Mouse (Mus musculus) midbrain, embryonic 11.5 days (tissue): Measurements from ENCODE around the gene Zfpl1. TPM values are rescaled to one million over a fixed set of nuclear protein-coding genes. Genes with fewer than 3 reads are reported as not detected.

Source experiments
- ATAC-seq: fragments of 200-750 bp; cut with Nextera tagmentation; 2 replicates; pipeline ENCODE4 v1.8.0; 2017; ENCODE audit warnings: moderate TSS enrichment, moderate library complexity; ENCODE audit not compliant: low FRiP score
- DNase-seq: peaks from one replicate; pipeline ENCODE4 v3.0.0; 2015; ENCODE audit warnings: low spot score; ENCODE audit errors: missing footprints
- H3K27ac ChIP-seq: fragments of 300-500 bp; sonication (generic); 2 replicates; pipeline ENCODE4 v1.5.1; 2014; ENCODE audit warnings: low read depth, low read length
- H3K27me3 ChIP-seq: fragments of 300-500 bp; sonication (generic); 2 replicates; pipeline ENCODE4 v1.6.1; 2014; ENCODE audit warnings: mild to moderate bottlenecking, low read length, moderate library complexity, mixed read lengths; ENCODE audit not compliant: control insufficient read depth, insufficient read depth
- H3K36me3 ChIP-seq: fragments of 300-500 bp; sonication (generic); 2 replicates; pipeline ENCODE4 v1.6.1; 2014; ENCODE audit warnings: mild to moderate bottlenecking, low read length, moderate library complexity, mixed read lengths; ENCODE audit not compliant: control insufficient read depth, insufficient read depth
- H3K4me1 ChIP-seq: fragments of 300-500 bp; sonication (generic); 2 replicates; pipeline ENCODE4 v1.6.1; 2014; ENCODE audit warnings: low read length; ENCODE audit not compliant: control insufficient read depth, insufficient read depth
- H3K4me2 ChIP-seq: fragments of 300-500 bp; sonication (generic); 2 replicates; pipeline ENCODE4 v1.6.1; 2014; ENCODE audit warnings: mild to moderate bottlenecking, moderate library complexity
- H3K4me3 ChIP-seq: fragments of 300-500 bp; sonication (generic); 2 replicates; pipeline ENCODE4 v1.5.1; 2014; ENCODE audit warnings: low read depth, low read length
- H3K9ac ChIP-seq: fragments of 300-500 bp; sonication (generic); 2 replicates; pipeline ENCODE4 v1.6.1; 2014; ENCODE audit warnings: low read length
- H3K9me3 ChIP-seq: fragments of 300-500 bp; sonication (generic); 2 replicates; pipeline ENCODE4 v1.6.1; 2016; ENCODE audit warnings: low read length; ENCODE audit not compliant: control insufficient read depth
- WGBS: fragments of 180-500 bp; shearing (Covaris S2); extraction: QIAGEN DNeasy Blood & Tissue Kit; methylation state at CpG from one replicate; pipeline ENCODE4 v1.1.7; 2014; 5-methylcytosine and 5-hydroxymethylcytosine counted together
- polyA plus RNA-seq: library from polyadenylated mRNA; unstranded; fragments of >200 nt; fragmentation: Nextera tagmentation; extraction: Ambion mirVana; gene quantifications from 2 replicates; pipeline ENCODE4 v1.2.1, GENCODE M21; 2014

Gene Zfpl1
- polyA plus RNA-seq, 1 experiment from 2014 or later = 63.4 TPM

DNA sequence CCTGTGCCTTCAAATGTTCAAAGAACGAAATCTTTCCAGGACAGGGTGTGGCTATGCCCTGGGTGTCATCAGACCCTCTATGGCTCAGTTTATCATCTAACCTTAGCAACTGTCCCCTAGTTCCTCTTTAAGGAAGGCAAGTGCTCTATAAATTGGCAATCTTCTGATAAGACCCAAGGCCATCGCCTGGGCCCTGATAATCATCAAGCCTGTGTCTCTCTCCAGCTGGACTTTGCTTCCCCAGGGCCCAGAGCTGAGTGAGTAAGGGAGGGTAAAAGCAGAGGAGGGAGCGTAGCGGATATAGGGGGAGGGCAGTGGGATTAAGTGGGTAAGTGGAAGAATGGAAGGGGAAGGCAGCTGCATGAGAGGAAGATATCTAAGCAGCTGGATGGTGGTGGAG is 19.7 kb upstream of the Zfpl1 start:
- Histone ChIP-seq H3K9me3 (no peaks in the 10 kb centered on the region), H3K9ac (no peak overlapping the region), H3K27me3 (no peaks in the 10 kb centered on the region), H3K36me3 (no peaks in the 10 kb centered on the region), H3K27ac (no peak overlapping the region), H3K4me1 (no peaks in the 10 kb centered on the region), H3K4me3 (no peak overlapping the region), H3K4me2 (no peak overlapping the region)
- 75% methylated on average over 4 of the region's 4 CpGs for WGBS
- DNase-seq = peak; percentile 28
- no peak for ATAC-seq

DNA sequence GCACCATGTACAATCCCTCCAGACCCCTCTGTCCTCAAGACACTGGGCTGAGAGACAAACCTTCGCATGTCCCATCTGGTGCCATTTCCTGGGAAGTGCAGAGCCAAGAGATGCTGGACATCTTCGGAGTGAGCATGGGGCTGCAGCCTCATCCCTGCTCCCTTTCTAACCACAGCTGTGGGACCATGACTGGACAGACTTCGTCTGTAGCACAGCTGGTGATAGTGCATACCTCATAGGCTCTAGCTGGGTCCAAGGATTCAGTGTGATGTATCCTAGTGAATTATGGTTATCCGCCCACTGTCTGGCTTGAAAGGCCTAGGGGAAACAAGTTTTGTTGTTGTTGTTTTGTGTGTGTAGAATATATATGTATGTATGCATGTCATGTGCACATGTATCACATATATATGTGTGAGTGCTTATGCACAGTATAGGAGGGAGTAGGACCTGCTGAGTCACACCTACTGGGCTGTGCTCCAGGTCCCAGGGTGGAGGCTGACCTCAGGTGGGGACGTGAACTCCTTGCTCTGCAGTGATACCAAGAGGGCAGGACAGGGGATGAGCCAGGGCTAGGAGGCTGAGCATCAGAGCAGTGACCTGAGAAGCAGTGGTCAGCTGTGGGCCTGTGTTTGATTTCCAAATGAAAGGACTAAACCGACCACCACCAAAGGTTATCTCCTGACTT is 17.6 kb upstream of the Zfpl1 start:
- H3K9ac ChIP-seq = no peak overlapping the region
- ATAC-seq (no peak), DNase-seq (peak; percentile 67)
- no peaks in the 10 kb centered on the region; the same call in none of the 2 replicates for H3K36me3 ChIP-seq
- H3K4me2 ChIP-seq = no peak overlapping the region
- H3K4me1 ChIP-seq = no peaks in the 10 kb centered on the region
- H3K4me3 ChIP-seq = no peak overlapping the region
- H3K27ac ChIP-seq = no peak overlapping the region
- WGBS = 77% methylated on average over 6 of the region's 6 CpGs
- H3K27me3 ChIP-seq = no peaks in the 10 kb centered on the region
- no peaks in the 10 kb centered on the region for H3K9me3 ChIP-seq

DNA sequence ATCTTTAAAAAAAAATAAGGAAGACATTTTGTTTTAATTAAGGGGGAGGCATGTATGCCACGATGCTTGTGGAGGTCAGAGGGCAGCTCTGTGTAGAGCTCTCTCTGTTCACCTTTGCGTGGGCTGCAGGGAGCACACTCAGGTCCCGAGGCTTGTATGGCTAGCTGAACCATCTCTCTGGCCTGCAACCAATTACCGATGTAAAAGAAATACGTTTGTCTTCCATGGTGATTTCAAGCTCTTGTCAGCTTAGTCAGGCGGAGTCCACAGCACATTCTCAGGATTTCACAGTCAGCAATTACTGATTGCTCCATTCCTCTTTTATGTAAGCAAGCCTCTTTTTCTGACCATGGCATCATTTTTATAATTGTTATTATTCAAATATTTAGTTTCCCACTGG is 16.4 kb upstream of the Zfpl1 start:
- DNase-seq (peak; percentile 47), ATAC-seq (no peak)
- Histone ChIP-seq H3K4me1 (no peaks in the 10 kb centered on the region), H3K27ac (no peak overlapping the region), H3K4me3 (no peak overlapping the region), H3K27me3 (no peaks in the 10 kb centered on the region), H3K4me2 (no peak overlapping the region), H3K9me3 (no peaks in the 10 kb centered on the region), H3K36me3 (no peaks in the 10 kb centered on the region; the same call in none of the 2 replicates), H3K9ac (no peak overlapping the region)
- WGBS = 76% methylated on average over 6 of the region's 6 CpGs

DNA sequence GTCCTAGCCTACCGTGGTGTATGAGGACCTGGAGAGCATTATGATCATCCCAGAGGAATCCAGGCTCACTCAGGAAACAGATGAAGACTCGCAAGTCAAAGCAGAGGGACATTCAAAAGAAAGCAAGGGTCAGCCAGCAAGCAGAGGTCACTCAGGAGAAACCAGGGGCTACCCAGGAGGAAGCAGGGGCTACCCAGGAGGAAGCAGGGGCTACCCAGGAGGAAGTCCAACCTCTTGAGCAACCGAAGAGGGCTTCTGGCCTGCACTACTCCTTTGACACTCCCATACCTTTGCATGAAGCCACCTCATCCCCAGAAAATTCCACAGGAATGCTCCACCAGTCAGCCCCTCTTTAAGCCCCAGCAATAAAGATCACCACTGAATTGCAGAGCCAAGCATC is 13.1 kb upstream of the Zfpl1 start:
- no peak overlapping the region for H3K9ac ChIP-seq
- no peaks in the 10 kb centered on the region for H3K9me3 ChIP-seq
- 89% methylated on average over 3 of the region's 3 CpGs for WGBS
- peaks cover 6% of the 10 kb centered on the region for H3K36me3 ChIP-seq
- no peak overlapping the region for H3K27ac ChIP-seq
- no peak overlapping the region for H3K4me3 ChIP-seq
- DNase-seq (no peak), ATAC-seq (no peak)
- no peak overlapping the region for H3K4me2 ChIP-seq
- H3K27me3 ChIP-seq = no peaks in the 10 kb centered on the region
- no peaks in the 10 kb centered on the region for H3K4me1 ChIP-seq

DNA sequence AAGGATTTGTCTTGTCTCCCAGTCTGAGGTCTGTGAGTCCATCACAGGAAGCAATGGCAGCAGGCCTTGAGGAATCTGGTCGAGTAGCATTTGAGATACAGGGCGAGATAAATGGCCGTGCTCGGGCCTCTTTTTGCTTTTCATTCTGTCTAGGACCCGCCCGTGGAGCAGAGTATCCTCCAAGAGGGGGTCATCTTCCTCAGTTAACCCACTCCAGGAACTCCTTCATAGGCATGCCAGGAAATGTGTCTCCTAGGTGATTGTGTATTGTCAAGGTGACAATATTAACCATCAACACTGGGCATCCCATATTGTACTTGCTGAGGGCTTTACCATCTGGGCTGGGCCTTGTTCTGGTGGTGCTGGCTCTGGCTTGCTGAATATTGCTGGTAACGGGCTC is 9.4 kb upstream of the Zfpl1 start, which contains the start of gene AC131692.1:
TSS of gene AC131692.1 (plus strand) at position 301 of the 400 bp plus-strand sequence.
- H3K9ac ChIP-seq = no peak within 1 kb of the TSS
- H3K4me1 ChIP-seq = no peaks in the 10 kb centered on the region
- no peak within 1 kb of the TSS for H3K27ac ChIP-seq
- peaks cover 15% of the 10 kb centered on the region for H3K36me3 ChIP-seq
- 95% methylated on average over 7 of the region's 7 CpGs for WGBS
- ATAC-seq (no peak), DNase-seq (no peak)
- no peaks in the 10 kb centered on the region for H3K9me3 ChIP-seq
- no peak within 1 kb of the TSS for H3K4me2 ChIP-seq
- no peak within 1 kb of the TSS for H3K4me3 ChIP-seq
- H3K27me3 ChIP-seq = no peaks in the 10 kb centered on the region

DNA sequence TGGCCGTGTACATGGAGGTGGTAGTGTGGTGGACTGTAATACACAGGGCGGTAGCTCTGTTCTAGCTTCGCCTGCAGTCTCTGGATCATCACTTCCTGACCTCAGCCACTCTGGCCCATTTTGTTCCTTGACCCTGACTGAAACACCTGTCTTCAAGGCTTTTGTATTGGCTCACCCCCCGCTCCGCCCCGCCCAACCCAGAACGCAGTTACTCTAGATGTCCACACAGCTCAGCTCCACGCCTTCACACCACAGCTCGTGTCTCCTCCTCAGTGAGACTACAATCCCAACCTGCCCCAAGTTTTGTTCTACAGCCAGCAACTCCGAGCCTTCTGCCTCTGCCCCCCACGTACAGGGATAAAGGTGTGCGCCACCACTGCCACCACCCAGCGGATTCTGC is 4.1 kb upstream of the Zfpl1 start:
- no peak for DNase-seq
- no peak overlapping the region for H3K9ac ChIP-seq
- H3K9me3 ChIP-seq = no peaks in the 10 kb centered on the region
- H3K4me1 ChIP-seq = peaks cover 8% of the 10 kb centered on the region
- no peak overlapping the region for H3K27ac ChIP-seq
- H3K36me3 ChIP-seq = peaks cover 10% of the 10 kb centered on the region; the same call in 1 of the 2 replicates
- WGBS = 96% methylated on average over 13 of the region's 13 CpGs
- H3K4me2 ChIP-seq = no peak overlapping the region
- no peak for ATAC-seq
- H3K27me3 ChIP-seq = no peaks in the 10 kb centered on the region
- no peak overlapping the region for H3K4me3 ChIP-seq

DNA sequence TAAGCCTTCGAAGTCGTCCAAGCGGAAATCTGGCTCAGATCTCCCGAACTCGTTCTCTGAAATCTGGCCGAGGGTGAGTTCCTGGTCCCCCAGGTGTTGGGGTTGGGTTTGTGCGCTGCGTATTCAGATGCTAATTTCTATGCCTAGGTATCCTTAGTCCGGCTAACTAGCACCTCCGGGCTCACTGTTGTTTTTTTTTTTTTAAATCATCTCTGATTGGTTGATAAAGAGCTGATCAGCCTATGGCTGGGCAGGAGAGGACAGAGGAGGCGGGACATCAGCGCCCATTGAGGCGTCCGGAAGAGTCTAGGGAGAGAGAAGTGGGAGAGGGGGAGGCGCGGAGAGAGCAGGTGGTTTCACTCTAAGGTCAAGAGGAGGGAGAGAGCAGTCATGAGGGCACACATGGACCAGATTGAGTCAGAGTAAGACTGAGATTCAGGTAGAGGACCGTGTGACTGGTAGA is 692 bp upstream of the Zfpl1 start:
- Histone ChIP-seq H3K36me3 (peaks cover 13% of the 10 kb centered on the region), H3K4me2 (peak overlapping the region; percentile 80)

DNA sequence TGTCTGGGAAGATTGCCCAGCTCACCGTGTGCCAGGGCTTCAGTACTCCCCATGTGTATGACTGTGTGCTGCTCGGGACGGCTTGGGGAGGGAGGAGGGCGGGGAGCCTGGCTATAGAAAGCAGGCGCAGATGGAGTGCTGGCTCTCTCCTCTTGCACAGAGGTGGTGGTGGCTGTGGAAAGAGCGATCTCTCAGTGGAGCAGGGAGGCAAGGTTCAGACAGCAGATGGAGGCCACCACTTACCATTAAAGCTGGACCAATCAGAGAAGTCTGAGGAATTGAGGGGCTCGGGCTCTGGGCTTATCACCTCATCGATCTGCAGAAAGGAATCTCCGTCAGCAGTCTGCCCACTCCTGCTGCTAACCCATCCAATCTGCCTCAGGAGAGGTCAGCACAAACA is 2.6 kb downstream of the Zfpl1 start, which contains the start of gene Gm28374:
TSS of gene Gm28374 (minus strand) at position 101 of the 400 bp plus-strand sequence.
- H3K4me3 ChIP-seq = no peak within 1 kb of the TSS
- peaks cover 11% of the 10 kb centered on the region for H3K36me3 ChIP-seq
- 91% methylated on average over 9 of the region's 9 CpGs for WGBS
- no peak within 1 kb of the TSS for H3K4me2 ChIP-seq
- H3K9ac ChIP-seq = no peak within 1 kb of the TSS
- ATAC-seq (no peak), DNase-seq (no peak)
- H3K27ac ChIP-seq = no peak within 1 kb of the TSS
- no peaks in the 10 kb centered on the region for H3K9me3 ChIP-seq
- peaks cover 12% of the 10 kb centered on the region for H3K4me1 ChIP-seq
- no peaks in the 10 kb centered on the region for H3K27me3 ChIP-seq

More for the DNA sequence above, 692 bp upstream of the Zfpl1 start:
- Histone ChIP-seq H3K9me3 (no peaks in the 10 kb centered on the region), H3K27me3 (no peaks in the 10 kb centered on the region), H3K4me1 (peaks cover 12% of the 10 kb centered on the region), H3K9ac (peak overlapping the region; percentile 70), H3K4me3 (peak overlapping the region; percentile 80), H3K27ac (no peak overlapping the region; the same call in 1 of the 2 replicates)
- DNase-seq (peak; percentile 94), ATAC-seq (peak; percentile 81)
- WGBS = under 1% methylated on average over 17 of the region's 17 CpGs

DNA sequence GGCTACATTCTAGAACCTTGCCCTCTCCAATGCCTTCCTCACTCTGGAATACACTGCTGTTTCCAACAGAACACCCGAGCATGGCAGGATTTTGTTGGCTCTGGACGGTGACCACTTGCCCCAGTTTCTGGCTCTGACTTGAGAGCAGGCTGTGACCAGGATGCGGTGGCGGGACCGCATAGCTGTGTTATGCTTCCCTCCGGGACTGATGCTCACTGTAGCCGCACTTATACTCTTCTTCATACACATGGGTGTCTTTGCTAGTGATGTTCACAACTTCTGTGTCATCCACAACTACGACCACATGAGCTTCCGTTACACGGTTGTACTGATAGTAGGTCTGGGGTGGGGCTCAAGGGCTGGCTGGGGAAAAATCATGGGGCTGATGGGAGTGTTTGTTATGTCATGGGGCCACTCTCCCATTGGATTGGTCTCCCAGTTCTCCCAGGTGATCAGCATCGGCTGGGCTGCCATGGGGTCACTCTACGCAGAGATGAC is 4.7 kb downstream of the Zfpl1 start, which contains the start of gene Tmem262:
TSS of gene Tmem262 (plus strand) at position 51 of the 498 bp plus-strand sequence.
- Histone ChIP-seq H3K4me2 (no peak within 1 kb of the TSS), H3K27me3 (no peaks in the 10 kb centered on the region), H3K4me3 (no peak within 1 kb of the TSS), H3K27ac (no peak within 1 kb of the TSS), H3K4me1 (peaks cover 14% of the 10 kb centered on the region), H3K9ac (no peak within 1 kb of the TSS), H3K36me3 (peaks cover 11% of the 10 kb centered on the region), H3K9me3 (no peaks in the 10 kb centered on the region)
- WGBS = 93% methylated on average over 12 of the region's 12 CpGs
- ATAC-seq = no peak
- no peak for DNase-seq
